Mouse (Mus musculus): ENCODE measurements at regions not wholly inside any gene's neighbourhood (a gene's known extent, or its start where the extent isn't known, plus 50 kb on each side); places are given as distances from the start of the nearest gene placed in this dataset.
"Not testable (repeated sequence)": the region's sequence is repeated elsewhere in the genome, so short reads cannot be mapped to it uniquely, and the experiment has no call there.

GRCm38 (mm10) chr7:73688451-73688850, 51.7 kb upstream of the Fam174b start:
- no peaks in the 10 kb centered on the region for H3K27me3 ChIP-seq (replicated peaks)
- H3K9me3 ChIP-seq (replicated peaks): no peaks in the 10 kb centered on the region
- no peak overlapping the region for H3K9ac ChIP-seq (replicated peaks)
- WGBS: 88% methylated on average over 7 of the region's 7 CpGs
- ATAC-seq (ENCODE audit: low FRiP score): no peak
- no peak overlapping the region for H3K4me2 ChIP-seq
- no peak overlapping the region for H3K27ac ChIP-seq (replicated peaks)
- H3K4me1 ChIP-seq: peaks cover under 1% of the 10 kb centered on the region; the same call in 1 of the 2 replicates
- H3K4me3 ChIP-seq (replicated peaks): no peak overlapping the region
- H3K36me3 ChIP-seq: no peaks in the 10 kb centered on the region

GRCm38 (mm10) chr7:73686245-73686644, 53.9 kb upstream of the Fam174b start:
- ATAC-seq (ENCODE audit: low FRiP score); H3K4me3 ChIP-seq (replicated peaks); H3K9me3 ChIP-seq (replicated peaks); H3K27me3 ChIP-seq (replicated peaks); H3K9ac ChIP-seq (replicated peaks); H3K27ac ChIP-seq (replicated peaks); H3K4me2 ChIP-seq; H3K4me1 ChIP-seq; H3K36me3 ChIP-seq: not testable (repeated sequence)
- WGBS: 94% methylated on average over 15 of the region's 17 CpGs

GRCm38 (mm10) chr7:73682756-73683155, 57.3 kb upstream of the Fam174b start:
- Histone ChIP-seq H3K9ac (replicated peaks) (no peak overlapping the region), H3K4me1 (peaks cover 9% of the 10 kb centered on the region), H3K36me3 (no peaks in the 10 kb centered on the region), H3K9me3 (replicated peaks) (no peaks in the 10 kb centered on the region), H3K27ac (replicated peaks) (no peak overlapping the region), H3K27me3 (replicated peaks) (no peaks in the 10 kb centered on the region), H3K4me3 (replicated peaks) (no peak overlapping the region), H3K4me2 (no peak overlapping the region)
- no peak for ATAC-seq (ENCODE audit: low FRiP score)
- 32% methylated on average over 5 of the region's 5 CpGs for WGBS

GRCm38 (mm10) chr7:73670598-73670997, 69.5 kb upstream of the Fam174b start:
- Histone ChIP-seq H3K9ac (replicated peaks) (no peak overlapping the region), H3K36me3 (no peaks in the 10 kb centered on the region), H3K4me2 (no peak overlapping the region), H3K4me3 (replicated peaks) (no peak overlapping the region), H3K27ac (replicated peaks) (no peak overlapping the region), H3K4me1 (no peaks in the 10 kb centered on the region), H3K27me3 (replicated peaks) (no peaks in the 10 kb centered on the region), H3K9me3 (replicated peaks) (no peaks in the 10 kb centered on the region)
- WGBS: 75% methylated on average over 4 of the region's 4 CpGs
- ATAC-seq (ENCODE audit: low FRiP score): no peak

GRCm38 (mm10) chr7:73668791-73669190, 71.3 kb upstream of the Fam174b start:
- ATAC-seq (ENCODE audit: low FRiP score): no peak
- Histone ChIP-seq H3K4me1 (no peaks in the 10 kb centered on the region), H3K27ac (replicated peaks) (no peak overlapping the region), H3K4me2 (no peak overlapping the region), H3K36me3 (no peaks in the 10 kb centered on the region), H3K4me3 (replicated peaks) (no peak overlapping the region), H3K9ac (replicated peaks) (no peak overlapping the region), H3K9me3 (replicated peaks) (no peaks in the 10 kb centered on the region), H3K27me3 (replicated peaks) (no peaks in the 10 kb centered on the region)
- 89% methylated on average over 2 of the region's 2 CpGs for WGBS

GRCm38 (mm10) chr7:73666921-73667675, 73.0 kb upstream of the Fam174b start:
- Histone ChIP-seq H3K9me3 (replicated peaks) (no peaks in the 10 kb centered on the region), H3K36me3 (no peaks in the 10 kb centered on the region), H3K4me1 (no peaks in the 10 kb centered on the region), H3K4me3 (replicated peaks) (no peak overlapping the region), H3K9ac (replicated peaks) (no peak overlapping the region), H3K27me3 (replicated peaks) (no peaks in the 10 kb centered on the region), H3K27ac (replicated peaks) (no peak overlapping the region), H3K4me2 (no peak overlapping the region)
- WGBS: 81% methylated on average over 14 of the region's 14 CpGs
- ATAC-seq (ENCODE audit: low FRiP score): no peak

- WGBS: 55% methylated on average over 6 of the region's 6 CpGs
- Histone ChIP-seq H3K9ac (replicated peaks) (no peak overlapping the region), H3K36me3 (no peaks in the 10 kb centered on the region), H3K9me3 (replicated peaks) (no peaks in the 10 kb centered on the region), H3K4me1 (no peaks in the 10 kb centered on the region), H3K27ac (replicated peaks) (no peak overlapping the region), H3K4me2 (no peak overlapping the region), H3K27me3 (replicated peaks) (no peaks in the 10 kb centered on the region), H3K4me3 (replicated peaks) (no peak overlapping the region)
- ATAC-seq (ENCODE audit: low FRiP score): no peak
Observed at GRCm38 (mm10) chr7:73664962-73665361, 75.1 kb upstream of the Fam174b start.

GRCm38 (mm10) chr7:73662536-73662935, 77.6 kb upstream of the Fam174b start:
- Histone ChIP-seq H3K4me1 (no peaks in the 10 kb centered on the region), H3K9me3 (replicated peaks) (no peaks in the 10 kb centered on the region), H3K36me3 (no peaks in the 10 kb centered on the region), H3K27me3 (replicated peaks) (no peaks in the 10 kb centered on the region), H3K27ac (replicated peaks) (no peak overlapping the region), H3K4me3 (replicated peaks) (no peak overlapping the region), H3K4me2 (no peak overlapping the region), H3K9ac (replicated peaks) (no peak overlapping the region)
- 78% methylated on average over 9 of the region's 9 CpGs for WGBS
- no peak for ATAC-seq (ENCODE audit: low FRiP score)

- WGBS: 91% methylated on average over 3 of the region's 3 CpGs
- Histone ChIP-seq H3K27ac (replicated peaks) (no peak overlapping the region), H3K9me3 (replicated peaks) (no peaks in the 10 kb centered on the region), H3K27me3 (replicated peaks) (no peaks in the 10 kb centered on the region), H3K36me3 (no peaks in the 10 kb centered on the region), H3K4me2 (no peak overlapping the region), H3K4me1 (no peaks in the 10 kb centered on the region), H3K4me3 (replicated peaks) (no peak overlapping the region), H3K9ac (replicated peaks) (no peak overlapping the region)
- ATAC-seq (ENCODE audit: low FRiP score): no peak
Observed at GRCm38 (mm10) chr7:73661901-73662300, 78.2 kb upstream of the Fam174b start.

GRCm38 (mm10) chr7:73659551-73659950, 80.6 kb upstream of the Fam174b start:
- no peak for ATAC-seq (ENCODE audit: low FRiP score)
- H3K9ac ChIP-seq (replicated peaks): no peak overlapping the region
- no peak overlapping the region for H3K27ac ChIP-seq (replicated peaks)
- H3K4me2 ChIP-seq: no peak overlapping the region
- H3K9me3 ChIP-seq (replicated peaks): no peaks in the 10 kb centered on the region
- no peaks in the 10 kb centered on the region for H3K36me3 ChIP-seq
- no peak overlapping the region for H3K4me3 ChIP-seq (replicated peaks)
- peaks cover 4% of the 10 kb centered on the region; the same call in 1 of the 2 replicates for H3K4me1 ChIP-seq
- no peaks in the 10 kb centered on the region for H3K27me3 ChIP-seq (replicated peaks)
- whole genome bisulfite sequencing: 77% methylated on average over 5 of the region's 5 CpGs

GRCm38 (mm10) chr7:73657283-73657682, 82.8 kb upstream of the Fam174b start:
- H3K4me1 ChIP-seq: peaks cover 7% of the 10 kb centered on the region; the same call in 1 of the 2 replicates
- ATAC-seq (ENCODE audit: low FRiP score): no peak
- no peak overlapping the region for H3K4me2 ChIP-seq
- no peaks in the 10 kb centered on the region for H3K27me3 ChIP-seq (replicated peaks)
- no peak overlapping the region for H3K4me3 ChIP-seq (replicated peaks)
- no peak overlapping the region for H3K9ac ChIP-seq (replicated peaks)
- no peak overlapping the region for H3K27ac ChIP-seq (replicated peaks)
- WGBS: 83% methylated on average over 7 of the region's 7 CpGs
- no peaks in the 10 kb centered on the region for H3K9me3 ChIP-seq (replicated peaks)
- no peaks in the 10 kb centered on the region for H3K36me3 ChIP-seq

- not testable (repeated sequence) for ATAC-seq (ENCODE audit: low FRiP score); H3K9ac ChIP-seq (replicated peaks); H3K4me3 ChIP-seq (replicated peaks); H3K4me1 ChIP-seq; H3K27me3 ChIP-seq (replicated peaks); H3K36me3 ChIP-seq; H3K4me2 ChIP-seq; H3K9me3 ChIP-seq (replicated peaks); H3K27ac ChIP-seq (replicated peaks)
- 95% methylated on average over 16 of the region's 16 CpGs for WGBS
Observed at GRCm38 (mm10) chr7:73656424-73656795, 83.7 kb upstream of the Fam174b start.
